Mouse (Mus musculus): ENCODE results near the gene Ccdc173. TPM values are rescaled to one million over a fixed set of nuclear protein-coding genes. Genes with fewer than 3 reads are reported as not detected.

Gene Ccdc173
- total RNA-seq (2023): 2.6 TPM

GRCm38 (mm10) chr2:69789429-69790069 lies at the start of gene Ccdc173, which contains the start of gene Phospho2:
TSS of gene Ccdc173 (minus strand) at chr2:69789575.
TSS of gene Phospho2 (plus strand) at chr2:69789623.

GRCm38 (mm10) chr2:69821711-69822110 lies 32.3 kb upstream of the Ccdc173 start, which contains the start of gene Klhl23:
TSS of gene Klhl23 (plus strand) at chr2:69821944.

GRCm38 (mm10) chr2:69722273-69722649 lies 67.1 kb downstream of the Ccdc173 start, which contains the start of gene Ppig:
TSS of gene Ppig (plus strand) at chr2:69722545.

GRCm38 (mm10) chr2:69712981-69713625 lies 76.3 kb downstream of the Ccdc173 start, which contains the start of gene Fastkd1:
TSS of gene Fastkd1 (minus strand) at chr2:69713516.

Other genes starting within 250 kb of the Ccdc173 start
- gene Lrp2, start 203.5 kb downstream of the Ccdc173 start, total RNA-seq (2023): not detected
- not detected for gene Bbs5, start 142.4 kb downstream of the Ccdc173 start, total RNA-seq (2023)
- not detected for gene Klhl41, start 119.5 kb downstream of the Ccdc173 start, total RNA-seq (2023)
- gene Fastkd1, start 76.1 kb downstream of the Ccdc173 start, total RNA-seq (2023): 14.1 TPM
- gene Ppig, start 67.0 kb downstream of the Ccdc173 start, total RNA-seq (2023): 118 TPM
- 18.3 TPM for gene Phospho2, start within 50 bp of the Ccdc173 start, total RNA-seq (2023)
- not detected for gene Klhl23, start 32.4 kb upstream of the Ccdc173 start, total RNA-seq (2023)
- 174 TPM for gene Ssb, start 72.0 kb upstream of the Ccdc173 start, total RNA-seq (2023)
- gene Mettl5, start 96.0 kb upstream of the Ccdc173 start, total RNA-seq (2023): 13.2 TPM
- gene Ubr3, start 107.7 kb upstream of the Ccdc173 start, total RNA-seq (2023): 74.1 TPM
- 0.29 TPM for gene Myo3b, start 249.6 kb upstream of the Ccdc173 start, total RNA-seq (2023)

Measured in CD4-positive naive resting alpha-beta T cell, adult 76 days (primary cell).